Mouse (Mus musculus) lung, postnatal 10 days (tissue): ENCODE data around the gene Specc1l.
"Not testable (repeated sequence)": the region's sequence is repeated elsewhere in the genome, so short reads cannot be mapped to it uniquely, and the experiment has no call there.

ENCODE experiments used
- DNase-seq: peaks from one replicate; pipeline ENCODE4 v3.0.0; 2021

Specc1l gene

DNA sequence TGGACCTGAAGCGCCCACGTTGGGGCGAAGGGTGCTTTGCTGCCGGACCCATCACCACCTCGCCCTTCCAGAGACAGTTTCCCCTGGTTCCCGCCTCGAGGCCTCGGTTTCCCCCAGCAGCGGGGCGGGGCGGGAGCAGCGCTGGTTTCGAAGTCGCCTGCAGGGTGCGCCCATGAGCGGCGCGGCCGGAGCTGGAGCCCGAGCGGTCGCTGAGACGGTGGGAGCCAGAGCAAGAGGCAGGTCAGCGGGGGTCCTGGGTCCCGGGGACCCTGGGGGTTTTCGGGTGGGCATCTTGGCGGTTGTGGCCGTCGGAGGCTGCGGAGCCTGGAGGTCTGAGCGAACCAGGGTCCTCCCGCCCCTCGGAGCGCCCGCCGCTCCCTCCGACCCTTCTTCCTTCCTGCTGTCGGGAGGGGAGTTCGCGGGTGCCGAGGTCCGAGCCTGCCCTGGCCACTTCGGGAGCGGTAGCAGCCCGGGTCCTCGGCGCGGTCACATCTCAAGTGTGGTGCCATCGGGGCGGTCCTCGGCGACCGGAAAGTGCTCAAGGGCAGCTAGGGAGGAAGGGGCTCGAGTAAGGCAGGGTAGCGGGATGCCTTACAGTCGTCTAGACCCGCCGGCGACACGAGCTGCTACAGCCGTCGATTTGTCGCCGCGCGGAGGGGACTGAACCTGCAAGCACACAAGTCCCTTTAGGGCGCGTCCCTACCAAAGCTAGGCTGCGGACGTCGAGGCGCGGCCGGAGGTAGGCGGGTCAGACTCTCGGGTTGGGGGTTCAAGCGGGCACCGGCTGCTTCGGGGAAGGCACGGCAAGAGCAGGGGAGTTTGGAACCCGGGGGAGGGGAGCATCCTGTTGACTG is 105.3 kb downstream of the Specc1l start:
- DNase-seq: peak; percentile 84

DNA sequence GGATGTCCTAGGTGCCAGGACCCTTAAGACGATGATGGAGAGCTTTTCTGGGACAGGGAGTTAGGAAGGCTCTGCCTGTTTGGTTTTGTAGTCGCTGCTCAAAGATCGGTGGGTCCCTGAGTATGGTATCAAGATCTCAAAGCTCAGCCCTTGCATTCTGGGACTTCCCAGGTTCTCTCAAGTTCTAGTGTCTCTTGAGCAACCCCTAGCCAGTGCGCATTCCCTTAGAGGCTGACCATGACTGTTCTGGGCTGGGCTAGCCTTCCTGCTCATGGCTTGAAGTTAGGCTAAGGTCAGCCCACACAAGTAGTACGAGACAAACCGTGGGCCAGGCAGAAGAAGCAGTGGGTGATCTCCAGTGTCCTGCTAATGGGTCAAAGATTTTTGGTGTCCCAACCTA is 106.3 kb downstream of the Specc1l start:
- no peak for DNase-seq

DNA sequence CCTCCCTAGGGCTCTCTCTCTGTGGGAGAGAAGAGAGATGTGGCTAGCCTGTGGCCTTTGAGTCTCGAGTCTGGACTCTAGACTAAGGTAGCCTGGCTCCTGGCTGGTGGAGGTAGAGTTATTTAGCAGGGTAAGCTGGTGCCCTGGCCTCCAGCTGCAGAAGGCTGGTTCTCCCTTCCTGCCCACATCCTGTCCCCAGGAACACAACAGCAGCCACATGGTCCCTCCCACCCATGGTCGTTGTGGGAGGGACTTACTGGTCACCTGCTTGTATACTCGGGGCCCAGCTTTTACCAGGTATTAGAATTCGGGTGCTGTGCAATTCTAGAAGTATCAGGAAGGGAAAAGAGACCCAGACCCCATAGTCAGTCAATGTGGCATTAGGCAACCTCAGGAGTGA is 108.4 kb downstream of the Specc1l start:
- DNase-seq: no peak

DNA sequence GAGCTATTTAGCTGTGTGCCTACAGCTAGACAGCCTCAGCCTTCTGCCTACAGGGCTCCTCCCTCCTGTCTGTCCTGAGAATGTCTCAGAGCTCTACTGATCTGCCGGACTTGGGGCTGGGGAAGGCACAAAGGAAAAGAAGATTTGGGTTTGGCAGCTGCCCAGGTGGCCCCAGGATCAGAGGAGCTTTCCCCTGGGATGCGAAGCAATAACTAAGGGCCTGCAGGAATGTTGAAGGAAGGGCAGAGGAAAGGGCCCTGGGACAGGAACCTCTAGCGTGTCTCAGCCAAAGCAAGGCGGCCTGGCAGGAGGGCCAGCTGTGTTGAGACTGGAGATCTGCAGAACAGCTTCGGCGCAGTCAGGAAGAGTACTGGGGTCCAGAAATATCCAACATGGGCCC is 111.1 kb downstream of the Specc1l start:
- DNase-seq: no peak

DNA sequence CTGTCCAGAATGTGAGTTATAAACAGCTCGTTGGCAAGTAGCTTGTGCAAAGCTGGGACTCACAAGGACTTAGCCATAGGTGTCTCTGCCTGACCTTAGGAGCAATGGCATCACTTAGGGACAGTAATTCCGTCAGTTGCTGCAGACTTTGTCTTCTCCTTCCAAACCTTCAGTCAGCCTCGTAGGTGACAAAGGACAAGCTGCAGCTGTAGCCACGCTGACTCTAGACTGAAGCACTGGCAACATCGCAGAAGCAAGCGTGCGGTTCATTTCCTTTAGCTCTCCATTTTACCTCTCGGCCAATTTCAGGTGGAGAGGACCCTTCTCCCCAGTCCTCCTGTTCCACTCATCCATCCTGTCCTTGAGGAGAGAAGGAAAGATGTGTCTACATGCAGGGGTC is 112.1 kb downstream of the Specc1l start:
- DNase-seq: peak; percentile 64

DNA sequence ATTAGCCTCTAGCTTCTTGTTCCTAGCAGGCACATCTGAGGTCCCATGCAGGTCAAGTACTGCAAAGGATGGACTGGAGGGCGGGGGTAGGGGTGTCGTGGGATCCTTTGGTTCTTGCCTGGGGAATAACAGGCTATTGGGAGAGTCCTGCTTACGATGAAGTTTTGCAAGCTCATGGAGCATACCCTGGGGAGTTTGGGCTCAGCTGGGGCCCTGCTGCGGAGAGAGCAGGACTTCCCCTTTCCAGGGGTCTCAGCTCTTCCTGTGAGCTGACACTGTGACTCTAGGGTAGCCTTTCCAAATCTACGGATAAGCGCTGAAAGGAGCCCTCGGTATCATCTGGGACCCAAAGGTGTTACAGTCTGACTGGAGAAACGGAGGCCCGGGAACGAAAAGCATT is 112.5 kb downstream of the Specc1l start:
- DNase-seq: no peak

DNA sequence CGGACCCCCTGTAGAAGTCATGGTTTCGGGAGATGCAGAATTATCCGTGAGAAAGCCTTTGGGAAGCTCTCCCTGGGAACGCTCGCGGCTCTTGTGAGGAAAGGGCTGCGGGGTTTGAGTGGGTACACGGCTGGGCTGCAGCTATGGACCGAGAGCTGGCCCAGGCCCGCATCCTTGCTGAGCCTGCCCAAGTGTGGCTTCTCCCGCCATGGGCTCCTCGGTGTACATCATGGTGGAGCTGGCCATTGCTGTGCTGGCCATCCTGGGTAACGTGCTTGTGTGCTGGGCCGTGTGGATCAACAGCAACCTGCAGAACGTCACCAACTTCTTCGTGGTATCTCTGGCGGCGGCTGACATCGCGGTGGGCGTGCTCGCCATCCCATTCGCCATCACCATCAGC is 113.9 kb downstream of the Specc1l start:
- no peak for DNase-seq

DNA sequence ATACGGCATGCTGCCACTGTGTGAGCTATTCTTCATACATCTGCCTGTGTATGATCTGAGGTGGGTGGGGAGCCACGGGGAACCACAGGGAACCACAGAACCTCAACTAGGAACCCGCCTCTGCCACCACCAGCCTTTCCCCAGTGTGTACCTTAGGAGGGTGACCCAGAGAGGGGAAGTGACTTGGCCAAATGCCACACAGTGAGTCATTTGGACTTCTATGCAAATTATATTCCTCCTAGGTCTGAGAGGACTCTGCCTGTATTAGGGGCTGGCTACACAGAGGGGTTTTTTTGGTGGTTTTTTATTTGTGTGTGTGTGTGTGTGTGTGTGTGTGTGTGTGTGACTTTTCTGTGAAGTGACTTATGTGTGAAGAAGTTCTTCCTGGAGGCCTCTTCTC is 114.7 kb downstream of the Specc1l start:
- DNase-seq: peak; percentile 78

DNA sequence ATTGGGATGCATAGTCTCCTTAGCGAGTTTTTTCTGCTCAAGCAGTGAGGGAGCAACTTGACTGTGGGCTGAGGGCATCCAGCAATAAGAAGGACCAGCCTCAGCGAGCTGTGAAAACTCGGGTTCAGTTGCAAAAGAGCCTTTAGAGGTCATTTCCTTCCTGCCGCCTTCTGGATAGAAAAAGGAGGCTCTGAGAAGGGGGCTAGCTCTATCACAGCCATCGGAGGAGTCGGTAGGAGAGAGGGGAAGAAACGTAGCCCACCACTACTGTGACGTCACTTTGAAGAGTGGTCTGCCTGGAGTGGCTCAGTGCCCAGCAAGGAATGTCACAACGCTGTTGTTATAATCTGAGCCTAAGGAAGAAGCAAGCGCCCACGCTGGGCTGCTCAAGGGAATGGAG is 115.2 kb downstream of the Specc1l start:
- no peak for DNase-seq

DNA sequence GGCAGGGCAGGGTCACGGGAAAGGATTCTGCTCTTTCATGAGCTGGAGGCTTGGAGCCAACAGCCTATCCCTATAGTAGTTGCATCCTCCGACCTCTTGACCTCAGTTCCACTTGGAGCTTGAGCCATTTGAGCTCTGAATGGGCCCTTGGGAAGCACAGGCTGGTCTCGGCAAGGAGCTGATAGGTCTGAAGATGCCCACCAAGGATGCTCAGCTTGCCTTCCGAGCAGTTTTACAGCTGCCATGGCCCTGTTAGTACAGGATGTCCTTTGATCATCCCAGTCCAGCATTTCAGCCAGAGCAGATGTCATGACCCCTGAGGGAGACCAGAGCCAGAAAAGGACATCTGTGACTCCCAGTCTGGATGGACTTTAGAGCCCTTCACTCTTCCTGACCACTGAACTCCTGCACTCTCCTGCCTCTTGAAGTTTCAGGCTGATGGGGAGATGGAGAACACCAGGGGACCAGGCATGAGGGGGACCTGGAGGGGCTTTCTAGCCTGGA is 116.4 kb downstream of the Specc1l start:
- DNase-seq: no peak

DNA sequence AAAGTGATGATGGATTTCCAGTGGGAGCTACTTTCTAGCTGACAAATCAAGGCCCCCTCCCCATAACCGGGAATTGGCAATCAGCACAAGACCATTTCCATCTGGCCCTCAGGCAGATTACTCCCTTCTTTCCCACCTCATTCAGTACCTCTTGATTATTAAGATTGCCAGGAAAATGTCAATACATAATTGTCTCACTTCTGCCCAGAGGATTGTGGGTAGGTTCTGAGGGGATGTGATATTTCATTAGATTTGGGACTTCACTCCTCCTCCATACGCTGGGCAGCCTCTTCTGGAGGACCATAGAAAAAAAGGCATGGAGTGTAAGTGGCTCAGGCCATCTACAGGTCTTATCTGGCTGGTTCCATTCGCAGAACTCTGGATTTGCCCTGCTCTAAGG is 120.4 kb downstream of the Specc1l start:
- no peak for DNase-seq

DNA sequence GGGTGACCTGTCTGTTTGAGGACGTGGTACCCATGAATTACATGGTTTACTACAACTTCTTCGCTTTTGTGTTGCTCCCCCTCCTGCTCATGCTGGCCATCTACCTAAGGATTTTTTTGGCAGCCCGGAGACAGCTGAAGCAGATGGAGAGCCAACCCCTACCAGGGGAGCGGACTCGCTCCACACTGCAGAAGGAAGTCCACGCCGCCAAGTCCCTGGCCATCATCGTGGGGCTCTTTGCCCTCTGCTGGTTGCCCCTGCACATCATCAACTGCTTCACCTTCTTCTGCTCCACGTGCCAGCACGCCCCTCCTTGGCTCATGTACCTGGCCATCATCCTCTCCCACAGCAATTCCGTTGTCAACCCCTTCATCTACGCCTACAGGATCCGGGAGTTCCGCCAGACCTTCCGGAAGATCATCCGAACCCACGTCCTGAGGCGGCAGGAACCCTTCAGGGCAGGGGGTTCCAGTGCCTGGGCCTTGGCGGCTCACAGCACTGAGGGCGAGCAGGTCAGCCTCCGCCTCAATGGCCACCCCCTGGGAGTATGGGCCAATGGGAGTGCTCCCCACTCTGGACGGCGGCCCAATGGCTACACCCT is 121.4 kb downstream of the Specc1l start:
- no peak for DNase-seq

DNA sequence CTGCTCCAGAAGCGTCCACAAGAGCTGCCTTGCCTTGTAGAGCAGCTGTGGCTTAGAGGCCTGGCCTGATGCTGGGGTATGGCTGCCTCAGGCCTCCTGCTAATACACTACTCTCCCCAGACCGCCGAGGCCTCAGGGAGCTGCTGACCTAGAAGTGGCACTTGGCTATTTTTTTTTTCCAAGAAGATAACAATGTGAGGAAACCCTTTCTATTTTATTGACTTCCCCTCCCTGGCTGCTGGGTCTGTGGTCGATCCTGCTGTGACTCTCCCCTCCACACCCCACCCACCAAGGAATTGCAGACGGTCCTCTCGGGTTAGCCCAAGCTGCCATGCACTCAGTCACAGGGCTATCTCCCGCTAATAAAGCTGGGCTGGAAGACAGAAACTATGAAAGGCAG is 122.3 kb downstream of the Specc1l start:
- DNase-seq: no peak

DNA sequence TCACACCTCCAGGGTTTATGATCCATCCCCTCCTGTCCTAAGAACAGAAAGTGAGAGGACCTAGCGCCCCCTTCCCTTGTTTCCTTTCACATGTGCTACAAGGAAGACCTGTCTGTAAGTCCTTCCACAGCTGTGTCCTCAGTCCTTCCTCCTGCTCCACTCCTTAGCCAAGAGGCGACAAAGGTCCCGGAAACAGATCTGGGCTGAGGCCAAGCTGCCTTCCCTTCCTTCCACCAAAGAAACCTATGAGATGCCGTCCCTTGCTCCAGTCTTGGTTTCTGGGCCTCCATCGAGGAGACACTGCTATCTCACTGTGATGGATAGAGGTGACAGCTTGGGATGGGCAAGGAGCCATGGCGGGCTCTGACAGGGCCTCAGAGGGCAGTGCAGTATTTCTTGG is 123.2 kb downstream of the Specc1l start:
- DNase-seq: no peak

DNA sequence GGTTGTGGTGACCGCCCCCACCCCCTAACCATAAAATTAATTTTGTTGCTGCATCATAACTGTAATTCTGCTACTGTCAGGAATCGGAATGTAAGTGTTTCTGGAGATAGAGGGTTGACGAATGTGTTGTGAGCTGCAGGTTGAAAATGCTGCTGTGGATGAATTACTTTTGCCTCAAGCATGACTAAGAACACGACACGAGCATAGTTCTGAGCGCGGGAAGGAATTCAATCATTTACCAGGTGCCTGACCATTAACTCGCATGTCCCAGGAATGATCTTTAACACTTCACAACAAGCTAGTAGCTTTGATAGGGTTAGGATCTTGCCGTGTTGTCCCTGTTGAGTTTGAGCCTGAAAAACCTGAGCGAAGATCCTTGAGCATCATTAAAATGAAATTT is 125.4 kb downstream of the Specc1l start:
- DNase-seq: no peak

DNA sequence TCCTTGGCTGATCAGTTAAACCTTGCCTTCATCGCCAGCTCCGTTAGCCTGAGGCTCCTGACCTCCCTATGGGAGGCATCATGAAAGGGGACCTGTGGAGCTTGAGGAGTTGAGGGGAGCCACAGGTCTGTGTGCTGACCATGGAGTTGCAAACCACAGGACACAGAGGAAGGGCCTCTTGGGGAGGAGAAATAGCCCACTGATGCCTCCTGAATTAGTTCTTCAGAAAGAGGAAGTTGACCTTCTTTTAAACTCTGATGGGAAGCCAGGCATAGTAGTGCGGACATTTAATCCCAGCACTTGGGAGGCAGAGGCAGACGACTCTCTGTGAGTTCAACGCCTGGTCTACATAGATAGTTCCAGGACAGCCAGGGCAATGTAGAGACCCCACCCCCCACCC is 127.0 kb downstream of the Specc1l start:
- DNase-seq: no peak

DNA sequence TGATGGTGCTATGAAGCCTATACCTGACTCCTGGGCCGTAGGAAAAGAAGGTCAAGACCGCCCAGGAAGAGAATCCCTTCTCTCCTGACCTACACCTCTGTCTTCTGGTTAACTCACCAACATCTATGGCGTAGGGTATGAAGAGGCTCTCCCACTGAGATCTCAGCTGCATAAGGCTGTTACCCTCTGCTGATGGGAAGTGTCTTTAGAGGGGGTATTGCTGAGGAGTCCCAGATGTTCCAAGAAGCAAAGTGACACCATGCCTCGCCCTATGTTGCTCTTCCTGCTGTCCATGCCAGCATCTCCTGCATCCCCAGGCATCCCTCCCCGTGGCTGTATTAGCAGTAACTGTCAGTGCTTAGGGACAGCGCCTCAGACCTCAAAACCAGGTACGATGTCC is 127.5 kb downstream of the Specc1l start:
- DNase-seq: no peak

DNA sequence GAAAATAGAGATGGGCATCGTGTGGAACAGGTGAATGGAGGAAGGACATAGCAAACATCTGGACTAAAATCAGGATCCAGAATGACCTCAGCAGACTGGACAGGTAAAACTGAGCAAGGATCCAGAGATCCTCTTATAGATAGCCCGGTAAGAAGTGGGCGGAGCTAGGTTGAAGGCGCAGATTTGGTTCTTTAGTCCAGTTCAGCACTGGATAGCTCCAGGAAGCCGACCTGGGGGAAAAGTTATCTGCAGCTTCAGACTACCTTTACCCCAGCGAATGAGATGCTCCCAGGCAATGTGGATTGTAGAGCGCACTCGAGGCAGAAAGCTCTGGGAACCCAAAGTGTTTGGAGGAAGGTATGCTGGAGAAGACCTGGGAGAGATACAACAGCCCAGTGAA is 130.1 kb downstream of the Specc1l start:
- no peak for DNase-seq

DNA sequence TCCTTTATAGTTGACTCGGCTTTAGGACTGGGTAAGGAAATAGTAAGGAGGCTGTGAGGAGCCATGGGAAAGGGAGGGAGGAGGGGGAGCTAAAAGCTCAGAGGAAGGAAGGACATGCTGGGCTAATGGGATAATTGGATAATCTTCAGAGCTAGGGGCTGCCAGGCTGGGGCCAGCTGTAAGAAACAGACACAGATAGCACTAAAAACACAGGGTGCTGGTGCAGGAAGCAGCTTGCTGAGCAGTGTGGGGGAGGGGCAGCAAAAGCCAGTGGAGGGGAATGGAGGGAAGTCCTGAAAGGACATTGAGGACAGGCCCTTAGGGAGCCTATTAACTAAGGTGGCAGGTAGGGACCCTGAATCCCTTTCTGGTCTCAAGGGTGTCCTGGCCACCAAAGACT is 132.7 kb downstream of the Specc1l start:
- DNase-seq: not testable (repeated sequence)

DNA sequence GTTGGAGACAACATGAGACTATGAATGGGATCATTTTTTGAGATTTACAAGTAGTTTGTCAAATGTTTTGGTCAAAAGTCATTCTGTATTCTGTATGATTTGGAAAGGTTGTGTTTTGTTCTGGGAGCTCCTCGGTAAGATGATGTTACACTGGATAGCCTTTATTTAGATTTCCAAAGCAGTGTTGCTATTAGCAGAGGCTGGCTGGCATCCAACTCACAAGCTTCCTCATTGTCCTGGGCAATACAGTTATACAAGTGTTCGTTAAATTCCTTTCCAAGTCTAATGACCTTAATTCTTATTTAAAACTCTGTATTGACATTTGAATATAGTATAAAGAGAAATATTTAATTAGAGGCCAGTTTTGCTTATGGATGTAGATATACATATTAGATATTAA is 133.4 kb downstream of the Specc1l start:
- peak; percentile 51 for DNase-seq

DNA sequence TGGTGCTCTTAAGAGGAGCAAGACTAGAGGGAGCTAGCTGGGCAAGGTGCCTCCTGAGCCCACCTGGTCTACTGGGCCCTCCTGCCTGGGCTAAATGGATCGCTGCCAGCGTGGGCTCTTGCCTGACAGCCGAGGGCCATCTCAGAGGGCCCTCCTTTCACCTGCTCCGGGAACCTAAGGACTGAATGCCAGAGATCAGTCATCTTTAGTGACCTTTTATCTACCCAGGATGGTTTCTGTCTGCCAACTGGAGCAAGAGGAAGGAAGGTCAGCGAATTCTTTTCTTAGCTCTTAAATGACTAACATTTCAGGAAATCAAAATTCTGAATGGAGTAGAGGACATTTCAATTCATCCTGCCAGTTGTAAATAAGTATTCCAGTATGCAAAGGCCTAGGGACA is 138.7 kb downstream of the Specc1l start:
- DNase-seq: no peak

DNA sequence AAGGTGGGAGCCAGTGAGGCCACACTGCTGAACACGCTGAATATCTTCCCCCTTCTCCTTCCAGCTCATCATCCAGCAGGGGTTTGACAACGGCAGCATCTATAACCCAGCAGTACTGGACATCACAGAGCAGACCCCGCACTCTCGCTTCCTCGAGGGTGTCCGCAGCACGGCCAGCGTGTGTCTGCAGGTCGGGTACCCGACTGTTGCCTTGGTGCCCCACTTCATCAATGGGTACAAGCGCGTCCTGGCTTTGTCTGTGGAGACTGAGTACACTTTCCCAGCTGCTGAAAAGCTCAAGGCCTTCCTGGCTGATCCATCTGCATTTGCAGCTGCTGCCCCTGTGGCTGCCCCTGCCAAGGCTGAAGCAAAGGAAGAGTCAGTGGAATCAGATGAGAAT is 140.7 kb downstream of the Specc1l start:
- DNase-seq: no peak

DNA sequence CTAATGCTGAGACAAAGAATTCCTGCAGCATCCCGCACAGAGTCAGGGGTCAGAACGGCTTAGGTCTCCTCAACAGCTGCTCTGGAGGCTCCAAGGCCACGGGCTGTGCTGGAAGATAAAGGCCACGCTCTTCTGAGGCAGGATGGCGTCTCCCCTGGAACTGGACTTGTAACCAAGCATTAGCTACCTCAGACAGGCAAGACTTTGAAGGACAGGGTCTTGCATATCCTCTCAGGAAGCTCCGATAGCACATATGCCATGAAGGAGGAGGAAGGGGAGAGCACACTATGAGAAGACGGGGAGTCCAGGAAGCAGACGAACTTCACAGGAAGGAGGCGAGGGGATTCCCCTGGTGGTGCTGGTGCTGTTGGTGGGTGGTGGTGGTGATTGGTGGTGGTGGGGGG is 142.0 kb downstream of the Specc1l start:
- not testable (repeated sequence) for DNase-seq

DNA sequence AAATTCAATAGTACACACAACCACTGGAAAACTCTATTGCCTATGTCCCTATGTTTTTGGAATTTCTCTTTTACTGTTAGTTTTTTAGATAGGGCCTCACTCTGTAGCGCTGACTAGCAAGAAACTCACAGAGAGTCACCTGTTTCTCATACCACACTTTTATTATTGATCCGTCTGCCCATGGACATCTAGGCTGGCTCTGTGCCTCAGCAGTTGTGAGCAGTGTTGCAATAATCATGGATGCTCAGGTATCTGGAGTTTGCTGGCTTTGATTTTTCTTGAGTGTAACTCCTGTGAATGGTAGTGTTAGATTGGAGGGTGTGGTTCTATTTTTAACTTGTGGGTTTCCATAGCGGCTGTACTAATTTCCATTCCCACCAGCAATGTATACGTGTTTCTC is 143.5 kb downstream of the Specc1l start:
- no peak for DNase-seq
